Mouse (Mus musculus) cerebellum, adult 8-10 months (tissue): ENCODE measurements around the gene Acox1.

Experiments
- DNase-seq: peaks from one replicate; pipeline ENCODE4 v3.0.0; 2022

The Acox1 gene

GRCm38 (mm10) chr11:116129091-116129790, 69.6 kb downstream of the Acox1 start:
- DNase-seq, result no peak

- DNase-seq, result no peak
Measured at GRCm38 (mm10) chr11:116127986-116128385, 70.9 kb downstream of the Acox1 start.

GRCm38 (mm10) chr11:116127156-116127980, 71.5 kb downstream of the Acox1 start, which contains the start of gene Trim47:
TSS of gene Trim47 (minus strand) at chr11:116127210.
- DNase-seq, result no peak

- DNase-seq, result no peak
Measured at GRCm38 (mm10) chr11:116126261-116126660, 72.6 kb downstream of the Acox1 start.
